Mouse (Mus musculus) hindbrain, embryonic 13.5 days (tissue): ENCODE results near the gene Psme4. TPM values are rescaled to one million over a fixed set of nuclear protein-coding genes. Genes with fewer than 3 reads are reported as not detected.
A peak's percentile ranks its signal among the peaks of the same experiment; 100 is the strongest.

Experiments used
- ATAC-seq: fragments of 200-750 bp; cut with Nextera tagmentation; 2 replicates; pipeline ENCODE4 v1.8.0; 2017; ENCODE audit warnings: moderate TSS enrichment; ENCODE audit not compliant: low FRiP score
- H3K27ac ChIP-seq: fragments of 300-500 bp; sonication (generic); 2 replicates; pipeline ENCODE4 v1.5.1; 2015; ENCODE audit warnings: inconsistent platforms, mild to moderate bottlenecking, moderate library complexity
- H3K27me3 ChIP-seq: fragments of 300-500 bp; sonication (generic); 2 replicates; pipeline ENCODE4 v1.6.1; 2015; ENCODE audit warnings: mild to moderate bottlenecking, inconsistent platforms
- H3K36me3 ChIP-seq: fragments of 300-500 bp; sonication (generic); 2 replicates; pipeline ENCODE4 v1.6.1; 2015; ENCODE audit warnings: mild to moderate bottlenecking, inconsistent platforms
- H3K4me1 ChIP-seq: fragments of 300-500 bp; sonication (generic); replicated peaks from 2 replicates; pipeline ENCODE4 v1.6.1; 2015; ENCODE audit warnings: inconsistent platforms
- H3K4me2 ChIP-seq: fragments of 300-500 bp; sonication (generic); 2 replicates; pipeline ENCODE4 v1.6.1; 2015; ENCODE audit warnings: inconsistent platforms, mild to moderate bottlenecking, moderate library complexity
- H3K4me3 ChIP-seq: fragments of 300-500 bp; sonication (generic); 2 replicates; pipeline ENCODE4 v1.5.1; 2015; ENCODE audit warnings: mild to moderate bottlenecking, inconsistent platforms
- H3K9ac ChIP-seq: fragments of 300-500 bp; sonication (generic); 2 replicates; pipeline ENCODE4 v1.6.1; 2015; ENCODE audit warnings: mild to moderate bottlenecking, inconsistent platforms
- H3K9me3 ChIP-seq: fragments of 300-500 bp; sonication (generic); 2 replicates; pipeline ENCODE4 v1.6.1; 2016; ENCODE audit warnings: inconsistent platforms
- WGBS: fragments of 180-500 bp; shearing (Covaris S2); methylation state at CpG from one replicate; pipeline ENCODE4 v1.1.7; 2015; 5-methylcytosine and 5-hydroxymethylcytosine counted together
- polyA plus RNA-seq: library from polyadenylated mRNA; unstranded; fragments of >200 nt; fragmentation: Nextera tagmentation; extraction: Ambion mirVana; gene quantifications from 2 replicates; pipeline ENCODE4 v1.2.1, GENCODE M21; 2015

Psme4 gene
- polyA plus RNA-seq, 1 experiment from 2014 or later: 20.8 TPM

- Histone ChIP-seq H3K9ac (no peak overlapping the region), H3K27ac (no peak overlapping the region), H3K4me3 (no peak overlapping the region), H3K9me3 (no peaks in the 10 kb centered on the region), H3K4me1 (no peaks in the 10 kb centered on the region), H3K4me2 (no peak overlapping the region), H3K27me3 (no peaks in the 10 kb centered on the region), H3K36me3 (no peaks in the 10 kb centered on the region)
- 92% methylated on average over 1 of the region's 1 CpGs for WGBS
- no peak for ATAC-seq
Observed at GRCm38 (mm10) chr11:30761891-30762290, 9.6 kb upstream of the Psme4 start.

GRCm38 (mm10) chr11:30765076-30765475 lies 6.5 kb upstream of the Psme4 start:
- Histone ChIP-seq H3K27me3 (no peaks in the 10 kb centered on the region), H3K9me3 (no peaks in the 10 kb centered on the region), H3K4me1 (no peaks in the 10 kb centered on the region), H3K36me3 (no peaks in the 10 kb centered on the region), H3K4me3 (no peak overlapping the region), H3K4me2 (no peak overlapping the region), H3K9ac (no peak overlapping the region), H3K27ac (no peak overlapping the region)
- ATAC-seq: no peak
- WGBS: 52% methylated on average over 1 of the region's 1 CpGs

- H3K4me3 ChIP-seq: peak overlapping the region; percentile 98
- ATAC-seq: no peak
- H3K9ac ChIP-seq: peak overlapping the region; percentile 97
- 85% methylated on average over 3 of the region's 3 CpGs for WGBS
- no peaks in the 10 kb centered on the region for H3K36me3 ChIP-seq
- peaks cover 18% of the 10 kb centered on the region for H3K4me1 ChIP-seq
- H3K9me3 ChIP-seq: no peaks in the 10 kb centered on the region
- H3K4me2 ChIP-seq: peak overlapping the region; percentile 76
- no peak overlapping the region for H3K27ac ChIP-seq
- H3K27me3 ChIP-seq: no peaks in the 10 kb centered on the region
Observed at GRCm38 (mm10) chr11:30770817-30771216, 709 bp upstream of the Psme4 start.

- Histone ChIP-seq H3K27ac (peak overlapping the region; percentile 95), H3K36me3 (no peaks in the 10 kb centered on the region), H3K9ac (peak overlapping the region; percentile 97), H3K4me1 (peaks cover 18% of the 10 kb centered on the region), H3K27me3 (no peaks in the 10 kb centered on the region), H3K4me2 (peak overlapping the region; percentile 76), H3K4me3 (peak overlapping the region; percentile 98), H3K9me3 (no peaks in the 10 kb centered on the region)
- under 1% methylated on average over 51 of the region's 64 CpGs for WGBS
- ATAC-seq: peak; percentile 89
Observed at GRCm38 (mm10) chr11:30771904-30772581, 517 bp downstream of the Psme4 start.

- H3K36me3 ChIP-seq: no peaks in the 10 kb centered on the region
- ATAC-seq: no peak
- H3K27ac ChIP-seq: peak overlapping the region; percentile 95
- 3% methylated on average over 21 of the region's 21 CpGs for WGBS
- H3K27me3 ChIP-seq: no peaks in the 10 kb centered on the region
- H3K9me3 ChIP-seq: no peaks in the 10 kb centered on the region
- H3K4me2 ChIP-seq: peak overlapping the region; percentile 76
- peaks cover 23% of the 10 kb centered on the region for H3K4me1 ChIP-seq
- H3K9ac ChIP-seq: peak overlapping the region; percentile 97
- peak overlapping the region; percentile 98 for H3K4me3 ChIP-seq
Observed at GRCm38 (mm10) chr11:30772777-30773417, 1.4 kb downstream of the Psme4 start.

- Histone ChIP-seq H3K36me3 (no peaks in the 10 kb centered on the region), H3K4me1 (peaks cover 29% of the 10 kb centered on the region), H3K4me3 (no peak overlapping the region), H3K9me3 (no peaks in the 10 kb centered on the region), H3K27ac (no peak overlapping the region), H3K4me2 (no peak overlapping the region), H3K27me3 (no peaks in the 10 kb centered on the region), H3K9ac (no peak overlapping the region)
- ATAC-seq: no peak
- WGBS: 82% methylated on average over 1 of the region's 1 CpGs
Observed at GRCm38 (mm10) chr11:30774638-30775037, 3.1 kb downstream of the Psme4 start.

- ATAC-seq: 0 out of 2 replicates have a peak, but pooled peaks have one; percentile 17
- no peaks in the 10 kb centered on the region for H3K9me3 ChIP-seq
- no peak overlapping the region for H3K4me3 ChIP-seq
- H3K27ac ChIP-seq: no peak overlapping the region
- H3K4me1 ChIP-seq: peaks cover 31% of the 10 kb centered on the region
- H3K9ac ChIP-seq: no peak overlapping the region
- H3K4me2 ChIP-seq: no peak overlapping the region
- no peaks in the 10 kb centered on the region for H3K36me3 ChIP-seq
- 86% methylated on average over 4 of the region's 4 CpGs for WGBS
- no peaks in the 10 kb centered on the region for H3K27me3 ChIP-seq
Observed at GRCm38 (mm10) chr11:30777498-30777897, 6.0 kb downstream of the Psme4 start.

GRCm38 (mm10) chr11:30780893-30781292 lies 9.4 kb downstream of the Psme4 start:
- H3K36me3 ChIP-seq: no peaks in the 10 kb centered on the region
- no peak overlapping the region for H3K4me3 ChIP-seq
- no peak for ATAC-seq
- H3K9me3 ChIP-seq: no peaks in the 10 kb centered on the region
- WGBS: 80% methylated on average over 2 of the region's 2 CpGs
- H3K27me3 ChIP-seq: no peaks in the 10 kb centered on the region
- peaks cover 13% of the 10 kb centered on the region for H3K4me1 ChIP-seq
- H3K27ac ChIP-seq: no peak overlapping the region
- H3K9ac ChIP-seq: no peak overlapping the region
- no peak overlapping the region for H3K4me2 ChIP-seq

GRCm38 (mm10) chr11:30781612-30782011 lies 10.1 kb downstream of the Psme4 start:
- Histone ChIP-seq H3K36me3 (no peaks in the 10 kb centered on the region), H3K27ac (no peak overlapping the region), H3K9me3 (no peaks in the 10 kb centered on the region), H3K4me2 (no peak overlapping the region), H3K4me1 (peaks cover 13% of the 10 kb centered on the region), H3K4me3 (no peak overlapping the region), H3K9ac (no peak overlapping the region), H3K27me3 (no peaks in the 10 kb centered on the region)
- no peak for ATAC-seq
- WGBS: 64% methylated on average over 1 of the region's 1 CpGs

GRCm38 (mm10) chr11:30785497-30785896 lies 14.0 kb downstream of the Psme4 start:
- Histone ChIP-seq H3K9me3 (no peaks in the 10 kb centered on the region), H3K27ac (no peak overlapping the region), H3K27me3 (no peaks in the 10 kb centered on the region), H3K4me1 (0 out of 2 replicates have a peak, but pooled peaks cover 2% of the 10 kb centered on the region), H3K4me2 (no peak overlapping the region), H3K36me3 (no peaks in the 10 kb centered on the region), H3K4me3 (no peak overlapping the region), H3K9ac (no peak overlapping the region)
- ATAC-seq: no peak
- 69% methylated on average over 3 of the region's 3 CpGs for WGBS

- no peak overlapping the region for H3K4me2 ChIP-seq
- WGBS: 94% methylated on average over 7 of the region's 7 CpGs
- ATAC-seq: no peak
- no peak overlapping the region for H3K9ac ChIP-seq
- no peaks in the 10 kb centered on the region for H3K9me3 ChIP-seq
- 0 out of 2 replicates have a peak, but pooled peaks cover 2% of the 10 kb centered on the region for H3K4me1 ChIP-seq
- H3K4me3 ChIP-seq: no peak overlapping the region
- H3K36me3 ChIP-seq: no peaks in the 10 kb centered on the region
- no peaks in the 10 kb centered on the region for H3K27me3 ChIP-seq
- H3K27ac ChIP-seq: no peak overlapping the region
Observed at GRCm38 (mm10) chr11:30786230-30786983, 14.9 kb downstream of the Psme4 start.

- WGBS: 87% methylated on average over 7 of the region's 7 CpGs
- Histone ChIP-seq H3K36me3 (peaks cover 12% of the 10 kb centered on the region; the same call in 1 of the 2 replicates), H3K4me1 (no peaks in the 10 kb centered on the region), H3K9me3 (no peaks in the 10 kb centered on the region), H3K27ac (no peak overlapping the region), H3K4me2 (no peak overlapping the region), H3K27me3 (no peaks in the 10 kb centered on the region), H3K9ac (no peak overlapping the region), H3K4me3 (no peak overlapping the region)
- no peak for ATAC-seq
Observed at GRCm38 (mm10) chr11:30792680-30793079, 21.2 kb downstream of the Psme4 start.
